Mouse (Mus musculus): ENCODE results near the gene Pcsk5.

Gene Pcsk5

DNA sequence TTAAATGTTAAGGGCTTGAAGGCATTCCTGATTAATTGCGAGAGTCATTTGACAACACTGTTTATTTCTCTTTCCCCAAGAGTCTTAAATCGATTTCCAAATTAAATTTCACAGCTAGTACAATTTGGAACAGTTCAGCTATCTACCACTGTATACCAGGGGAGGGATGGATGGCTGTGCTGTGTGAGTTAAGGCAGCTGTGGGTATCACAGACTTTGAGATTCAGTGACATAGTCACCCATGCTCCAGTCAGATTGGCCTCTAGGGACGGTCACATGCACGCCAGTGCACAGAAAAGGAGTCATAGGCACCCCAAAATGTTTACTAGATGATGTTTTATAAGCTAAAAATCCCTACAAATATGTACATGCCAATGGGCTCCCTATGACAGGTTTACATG lies 260.0 kb downstream of the Pcsk5 start:
- no peak for DNase-seq (ENCODE audit: low spot score in 2 of 2)

DNA sequence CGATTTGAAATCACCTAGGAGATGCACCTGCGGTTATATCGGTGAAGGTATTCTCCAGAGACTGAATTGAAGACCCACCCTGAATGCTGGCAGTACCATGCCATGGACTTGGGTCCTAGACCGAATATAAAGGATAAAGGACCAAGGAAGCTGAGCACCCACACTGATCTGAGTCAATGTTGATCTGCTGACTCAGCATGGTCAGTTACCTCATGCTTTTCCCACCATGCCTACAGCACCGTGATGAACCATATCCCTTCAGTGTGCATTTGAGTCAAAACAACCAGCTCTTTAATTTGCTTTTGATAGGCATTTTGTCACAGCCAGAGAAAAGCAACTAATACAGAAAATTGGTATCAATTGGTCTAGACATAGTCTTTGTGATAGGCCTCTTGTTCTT lies 262.9 kb downstream of the Pcsk5 start:
- no peak for DNase-seq (ENCODE audit: low spot score in 2 of 2)

DNA sequence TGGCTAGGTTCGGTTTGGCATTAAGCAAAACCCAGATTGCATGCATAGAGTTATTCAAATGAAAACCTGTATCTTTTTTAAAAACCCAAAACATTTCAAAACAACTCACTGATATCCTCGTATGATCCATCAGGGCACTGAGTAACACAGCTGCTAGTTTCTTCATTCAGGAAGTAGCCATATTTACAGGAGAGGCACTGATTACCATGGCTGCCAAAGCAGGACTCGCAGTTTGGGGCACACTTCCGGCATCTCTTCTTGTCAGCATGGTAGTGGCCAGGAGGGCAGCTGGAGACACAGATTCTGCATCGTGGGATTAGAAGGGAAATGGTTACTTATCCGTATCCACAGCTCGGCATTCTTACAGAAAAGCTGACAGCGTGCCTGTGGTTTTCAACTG lies 265.1 kb downstream of the Pcsk5 start:
- no peak for DNase-seq (ENCODE audit: low spot score in 2 of 2)

DNA sequence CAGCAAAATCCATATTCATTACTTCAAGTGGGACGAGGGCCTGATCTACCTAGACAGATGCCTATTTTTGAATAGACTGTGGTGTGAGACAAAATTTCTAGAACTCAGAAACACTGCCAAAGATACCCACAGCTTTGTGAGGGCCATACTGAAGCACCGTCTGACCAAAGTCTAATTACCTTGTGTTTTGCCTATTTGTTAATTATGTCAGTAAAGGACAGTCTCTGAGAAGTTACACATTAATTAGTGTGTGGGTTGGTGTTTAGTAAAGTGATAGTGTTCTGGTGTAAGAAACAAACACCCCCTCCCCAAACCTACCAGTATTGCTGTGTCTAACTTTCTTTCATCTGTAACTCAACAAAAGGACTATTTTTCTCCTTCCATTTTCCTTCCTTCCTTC lies 266.5 kb downstream of the Pcsk5 start:
- DNase-seq (ENCODE audit: low spot score in 2 of 2): no peak

- DNase-seq (ENCODE audit: low spot score in 2 of 2): no peak
Measured at GRCm38 (mm10) chr19:17567264-17567663, 270.2 kb downstream of the Pcsk5 start.

- no peak for DNase-seq (ENCODE audit: low spot score in 2 of 2)
Measured at GRCm38 (mm10) chr19:17566097-17566496, 271.3 kb downstream of the Pcsk5 start.

GRCm38 (mm10) chr19:17558764-17559163 lies 278.7 kb downstream of the Pcsk5 start:
- no peak for DNase-seq (ENCODE audit: low spot score in 2 of 2)

DNA sequence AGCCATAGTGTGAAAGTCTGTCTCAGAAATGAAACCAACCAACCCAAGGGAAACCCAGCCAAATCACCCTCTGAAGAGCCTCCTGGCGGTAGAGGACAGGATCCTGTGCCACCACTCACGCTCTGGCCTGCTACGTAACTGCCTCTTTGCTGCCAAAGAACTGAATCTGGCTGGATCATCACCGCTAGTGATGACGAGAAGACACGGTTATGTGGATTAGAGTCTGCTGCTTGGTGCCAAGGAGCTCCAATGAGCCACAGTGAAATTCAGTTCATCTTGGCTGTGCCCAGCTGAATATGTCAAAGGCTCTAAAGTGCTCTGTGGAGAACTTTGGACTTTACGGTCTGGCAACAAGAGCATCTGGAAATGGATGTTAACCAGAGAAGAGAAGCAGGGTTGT lies 282.3 kb downstream of the Pcsk5 start:
- DNase-seq (ENCODE audit: low spot score in 2 of 2): no peak

DNA sequence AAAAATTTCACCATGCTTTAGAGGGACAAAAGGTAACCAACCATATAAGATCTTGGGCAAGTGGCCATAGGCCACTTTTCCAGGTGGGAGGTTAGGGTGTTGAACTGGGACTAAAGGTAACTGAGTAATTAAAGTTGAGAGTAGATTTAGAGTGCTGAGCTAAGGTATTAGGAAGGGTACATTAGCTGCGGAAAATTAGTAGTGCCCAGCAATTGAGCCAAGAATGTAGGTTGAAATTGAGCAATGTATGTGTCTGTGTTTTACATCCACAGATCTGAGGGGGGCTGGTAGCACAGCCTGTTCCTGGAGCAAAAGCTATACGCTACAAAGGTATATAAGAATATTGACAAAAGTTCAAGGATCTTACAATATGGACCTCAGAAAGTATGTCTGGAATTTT lies 282.9 kb downstream of the Pcsk5 start:
- no peak for DNase-seq (ENCODE audit: low spot score in 2 of 2)

- no peak for DNase-seq (ENCODE audit: low spot score in 2 of 2)
Measured at GRCm38 (mm10) chr19:17553396-17554100, 283.9 kb downstream of the Pcsk5 start.

GRCm38 (mm10) chr19:17528746-17529532 lies 308.5 kb downstream of the Pcsk5 start:
- no peak for DNase-seq (ENCODE audit: low spot score in 2 of 2)

- no peak for DNase-seq (ENCODE audit: low spot score in 2 of 2)
Measured at GRCm38 (mm10) chr19:17525558-17525957, 311.9 kb downstream of the Pcsk5 start.

DNA sequence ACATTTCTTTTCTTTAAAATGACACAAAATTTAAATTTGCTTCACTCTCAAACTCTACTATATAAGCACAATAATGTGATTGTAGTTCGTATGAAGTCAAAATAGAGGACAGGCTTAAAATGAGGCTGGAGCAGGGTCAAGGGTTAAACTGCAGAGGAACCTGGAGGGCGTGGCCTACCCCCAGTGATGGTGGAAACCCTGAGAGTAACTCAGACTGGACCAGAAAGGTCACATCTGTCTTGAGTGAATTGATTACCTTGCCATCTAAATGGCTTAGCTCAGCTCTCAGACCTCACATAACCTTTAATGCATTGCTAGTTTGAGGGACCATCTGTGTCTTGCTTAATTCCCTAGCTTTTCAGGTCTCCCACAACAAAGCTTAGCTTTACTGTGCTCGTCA lies 323.0 kb downstream of the Pcsk5 start:
- no peak for DNase-seq (ENCODE audit: low spot score in 2 of 2)

GRCm38 (mm10) chr19:17511283-17511682 lies 326.1 kb downstream of the Pcsk5 start:
- DNase-seq (ENCODE audit: low spot score in 2 of 2): no peak

- no peak for DNase-seq (ENCODE audit: low spot score in 2 of 2)
Measured at GRCm38 (mm10) chr19:17504212-17504611, 333.2 kb downstream of the Pcsk5 start.

- no peak for DNase-seq (ENCODE audit: low spot score in 2 of 2)
Measured at GRCm38 (mm10) chr19:17498586-17499235, 338.7 kb downstream of the Pcsk5 start.

DNA sequence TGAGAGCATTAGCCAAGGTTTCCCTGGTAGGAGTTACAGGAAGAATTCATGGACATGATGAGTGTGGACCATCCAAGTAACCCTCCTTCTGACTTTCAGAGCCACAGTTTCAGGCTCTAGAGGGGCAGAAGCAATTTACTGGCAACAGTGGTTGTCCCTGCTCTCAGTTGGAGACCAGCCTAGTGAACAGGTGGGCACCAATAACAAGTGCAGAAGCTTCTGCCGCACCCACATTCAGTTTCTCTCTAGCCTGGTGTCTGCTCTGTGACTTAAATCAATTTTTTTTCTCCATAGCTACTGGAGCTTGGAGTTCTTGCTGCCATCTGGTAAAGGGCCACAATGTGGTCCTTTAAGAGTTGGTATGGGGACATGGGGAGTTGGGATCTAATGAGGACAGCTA lies 341.3 kb downstream of the Pcsk5 start:
- DNase-seq (ENCODE audit: low spot score in 2 of 2): no peak

DNA sequence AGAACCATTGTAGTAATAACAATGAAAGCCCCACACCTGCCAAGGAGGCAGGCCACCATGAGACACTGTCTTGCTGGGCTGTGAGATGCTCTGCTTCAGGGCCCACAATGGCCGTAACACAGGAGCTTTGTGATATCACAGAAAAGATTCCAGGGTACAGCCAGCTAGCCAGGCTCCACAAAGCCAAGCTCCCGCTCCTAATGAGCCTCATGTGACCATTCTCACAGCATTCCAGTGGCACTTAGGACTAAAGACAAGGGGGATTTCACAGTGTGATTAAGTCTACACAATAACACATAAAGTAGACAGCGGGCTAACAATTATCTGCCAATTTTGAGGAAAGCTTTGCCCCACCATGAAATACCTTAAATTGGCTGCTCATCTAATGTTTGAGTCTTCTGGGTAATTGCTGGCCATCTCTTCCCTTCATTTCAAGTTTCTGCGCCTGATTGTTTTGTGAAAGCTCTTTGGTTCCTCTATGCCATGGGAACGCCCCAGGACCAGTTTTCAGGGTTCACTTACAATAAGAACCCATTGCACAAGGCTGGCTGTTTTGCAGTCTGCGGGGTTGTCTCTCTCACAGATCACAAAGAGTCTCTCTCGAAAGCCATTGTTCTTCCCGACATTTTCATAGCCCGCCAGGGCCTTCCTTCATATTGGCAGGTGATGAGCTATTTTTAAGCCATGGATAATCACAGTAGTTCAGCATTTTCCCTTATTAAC lies 345.4 kb downstream of the Pcsk5 start:
- no peak for DNase-seq (ENCODE audit: low spot score in 2 of 2)

- no peak for DNase-seq (ENCODE audit: low spot score in 2 of 2)
Measured at GRCm38 (mm10) chr19:17491322-17491721, 346.1 kb downstream of the Pcsk5 start.

GRCm38 (mm10) chr19:17489866-17490141 lies 347.6 kb downstream of the Pcsk5 start:
- no peak for DNase-seq (ENCODE audit: low spot score in 2 of 2)

GRCm38 (mm10) chr19:17489041-17489865 lies 348.2 kb downstream of the Pcsk5 start:
- no peak for DNase-seq (ENCODE audit: low spot score in 2 of 2)

Data from cerebellum, postnatal 4 days (tissue).